Mouse (Mus musculus) embryo, embryonic 11.5 days (tissue): ENCODE data around the gene Adamts15.

Experiments used
- DNase-seq: peaks from one replicate; pipeline ENCODE4 v3.0.0-alpha.2; 2012; ENCODE audit warnings: low read depth, low spot score

The Adamts15 gene

DNA sequence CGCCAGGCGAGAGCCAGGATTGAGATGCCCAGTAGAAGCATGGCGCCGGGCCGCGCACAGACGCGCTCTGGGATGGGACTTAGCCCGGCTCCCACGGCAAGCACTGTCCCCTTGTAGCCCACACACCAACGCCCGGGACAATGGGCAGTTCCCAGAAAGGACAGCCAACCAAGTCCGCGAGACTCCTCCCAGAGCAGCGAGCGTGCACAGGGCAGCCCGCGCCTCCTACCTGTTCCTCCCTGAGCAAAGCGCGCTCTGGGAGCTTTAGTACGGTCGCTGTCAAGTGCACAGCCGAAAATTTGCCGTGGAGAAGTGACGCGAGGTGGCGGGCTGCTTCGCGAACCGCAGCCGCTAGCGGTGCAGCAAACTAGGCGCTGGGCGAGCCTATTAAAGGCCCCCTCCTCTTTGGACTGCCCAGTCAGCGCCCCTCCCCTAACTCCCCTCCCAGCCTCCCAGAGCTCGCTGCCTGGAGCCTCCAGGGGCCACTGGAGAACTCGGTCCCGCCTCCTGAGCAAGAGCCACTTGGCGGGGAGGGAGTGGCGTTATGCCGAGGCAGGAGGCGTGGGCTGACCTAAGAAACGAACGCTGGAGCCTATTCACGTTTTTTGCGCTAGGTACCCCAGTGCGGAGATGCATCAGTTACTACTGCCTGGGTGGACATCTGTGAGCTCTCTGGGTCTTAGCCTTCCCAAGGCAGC is at the start of gene Adamts15:
Gene Adamts15 (minus strand): TSS at position 256 of the 698 bp plus-strand sequence.
- peak; percentile 54 for DNase-seq

DNA sequence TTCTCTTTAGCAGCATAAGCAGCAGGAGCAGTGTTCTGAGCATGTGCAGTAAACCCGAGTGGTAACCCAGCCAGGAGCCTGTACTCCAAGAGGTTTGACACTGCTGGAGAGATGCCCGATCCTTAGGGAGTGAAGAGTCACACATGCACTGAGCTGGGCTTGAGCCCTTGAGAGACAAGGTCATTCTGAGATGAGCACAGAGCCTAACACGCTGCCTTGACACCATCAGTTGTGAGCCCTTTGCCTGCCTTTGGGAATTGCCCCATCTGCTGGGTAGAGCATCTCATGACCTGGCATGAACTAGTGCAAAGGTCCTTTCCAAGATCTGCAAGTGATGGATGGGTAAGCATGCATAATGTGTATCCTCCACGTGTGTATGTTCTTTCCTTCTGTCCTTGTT is 49.7 kb upstream of the Adamts15 start:
- no peak for DNase-seq

DNA sequence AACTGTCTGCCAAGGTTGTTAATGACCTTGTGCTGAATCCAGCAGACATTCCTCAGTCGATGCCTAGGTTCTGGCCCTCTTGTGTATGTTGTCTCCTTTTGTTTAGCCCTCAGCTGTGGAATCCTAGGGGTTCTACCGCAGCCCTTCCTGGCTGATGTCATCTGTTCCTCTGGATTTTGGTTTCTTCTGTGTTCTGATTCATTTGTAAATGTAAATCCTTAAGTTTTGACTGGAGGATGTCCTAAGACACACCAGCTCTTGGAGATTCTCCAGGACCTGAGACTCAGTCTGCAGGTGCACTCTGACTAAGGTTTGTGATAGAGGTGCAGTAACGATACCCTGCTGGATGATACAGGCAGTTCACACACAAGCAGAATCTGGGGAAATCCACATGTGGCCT is 47.7 kb upstream of the Adamts15 start:
- DNase-seq: no peak

DNA sequence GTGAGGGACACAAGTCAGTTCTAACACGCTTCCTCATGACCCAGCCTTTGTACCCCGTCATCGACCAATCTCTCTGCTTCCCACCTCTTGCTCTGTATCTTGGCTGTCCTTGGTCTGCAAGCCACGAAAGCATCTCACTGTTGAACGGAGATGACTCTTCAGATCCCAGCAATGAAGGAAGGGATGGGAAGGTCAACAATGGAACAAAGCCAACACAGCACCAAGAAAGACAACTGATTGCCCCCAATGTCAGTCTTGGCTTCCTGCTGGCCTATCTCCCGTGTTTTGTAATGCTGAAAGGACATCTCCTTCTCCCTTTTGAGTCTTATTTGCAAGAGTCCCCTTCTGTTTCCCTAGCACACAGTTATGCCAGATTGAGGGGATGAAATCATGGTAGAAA is 45.9 kb upstream of the Adamts15 start:
- no peak for DNase-seq

DNA sequence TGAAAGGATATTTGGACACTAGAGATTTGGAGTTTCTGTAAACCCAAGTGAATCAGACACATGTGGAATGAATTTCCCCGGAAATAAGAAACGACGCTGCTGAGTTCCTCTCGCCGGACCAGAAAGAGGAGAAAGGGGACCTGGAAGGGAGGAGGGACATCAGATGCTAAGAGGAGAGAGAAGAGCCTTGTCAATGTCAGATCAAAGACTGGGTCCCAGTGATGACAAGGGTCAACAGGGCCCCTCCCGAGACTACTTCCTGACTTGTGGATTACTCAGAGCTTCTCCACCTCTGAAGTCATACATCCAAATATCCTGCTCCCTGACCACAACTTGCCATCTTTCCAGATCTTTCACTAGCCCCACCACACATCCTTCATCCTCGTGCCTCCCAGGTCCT is 44.6 kb upstream of the Adamts15 start:
- DNase-seq: no peak

DNA sequence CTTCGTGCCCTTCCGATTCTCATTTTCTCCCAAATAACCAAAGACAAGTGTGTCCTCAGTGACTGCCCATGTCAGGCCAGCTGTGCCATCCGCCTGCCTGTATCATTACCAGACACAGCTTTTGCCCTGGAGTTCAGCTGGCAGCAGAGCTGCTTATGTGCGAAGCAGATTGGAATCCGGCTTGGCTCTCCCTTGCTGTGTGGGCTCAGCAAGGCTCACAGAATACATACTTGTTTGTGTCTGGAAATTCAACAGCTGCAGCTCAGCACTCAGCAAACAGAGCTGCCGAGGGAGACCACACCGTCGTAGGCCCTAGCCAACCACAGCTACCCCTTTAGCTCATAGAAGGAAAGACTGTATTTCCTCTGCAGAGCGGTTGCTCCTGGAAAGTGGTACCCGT is 42.4 kb upstream of the Adamts15 start:
- DNase-seq: no peak

DNA sequence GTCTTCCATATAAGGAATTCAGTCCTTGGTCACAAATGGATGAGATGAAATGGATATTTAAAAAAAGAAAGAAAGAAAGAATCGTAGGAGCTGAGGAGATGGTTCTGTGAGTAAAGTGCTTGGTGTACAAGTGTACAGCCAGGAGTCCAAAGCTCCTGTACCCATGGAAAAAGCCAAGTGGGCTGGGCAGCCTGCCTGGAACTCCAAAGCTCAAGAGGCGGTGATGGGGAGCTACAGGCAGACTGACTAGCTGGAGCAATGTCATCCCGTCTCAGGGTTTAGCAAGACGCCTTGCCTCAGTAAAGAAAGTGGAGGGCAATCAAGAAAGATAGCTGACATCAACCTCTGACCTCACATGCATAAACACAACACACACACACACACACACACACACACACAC is 41.5 kb upstream of the Adamts15 start:
- DNase-seq: no peak

DNA sequence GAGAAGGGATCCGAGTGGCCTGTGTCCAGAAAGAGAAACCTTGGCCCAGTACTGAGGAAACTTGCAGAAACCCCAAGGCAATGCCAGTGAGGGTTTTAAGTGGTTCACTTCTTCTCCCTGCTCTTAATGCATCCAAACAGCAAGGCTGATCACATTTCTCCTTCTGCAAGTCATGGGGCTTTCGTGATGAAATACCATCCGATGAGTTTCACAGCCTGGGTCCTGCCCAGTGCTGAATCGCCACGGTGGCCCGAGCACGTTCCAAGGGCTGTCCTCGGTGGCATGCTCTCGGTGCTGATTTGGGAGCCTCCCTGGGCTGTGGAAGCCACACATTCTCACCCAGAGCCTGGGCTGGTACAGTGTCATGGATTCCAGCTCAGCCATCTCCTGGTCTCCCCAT is 33.0 kb upstream of the Adamts15 start:
- DNase-seq: no peak

DNA sequence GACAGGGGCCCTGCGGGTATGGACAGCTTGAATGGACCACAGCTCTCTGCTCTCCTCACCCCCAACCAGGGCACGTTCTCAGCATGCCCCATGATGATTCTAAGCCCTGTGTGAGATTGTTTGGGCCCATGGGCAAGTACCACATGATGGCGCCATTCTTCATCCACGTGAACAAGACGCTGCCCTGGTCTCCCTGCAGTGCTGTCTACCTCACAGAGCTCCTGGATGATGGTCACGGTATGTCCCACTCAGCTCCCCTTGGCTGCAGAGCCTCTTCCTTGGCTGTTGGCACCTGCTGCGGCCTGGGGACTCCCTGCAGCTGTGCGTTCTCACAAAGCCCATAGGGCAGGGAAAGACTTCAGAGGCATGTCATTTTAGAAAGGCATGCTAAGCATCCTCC is 31.0 kb upstream of the Adamts15 start:
- no peak for DNase-seq

DNA sequence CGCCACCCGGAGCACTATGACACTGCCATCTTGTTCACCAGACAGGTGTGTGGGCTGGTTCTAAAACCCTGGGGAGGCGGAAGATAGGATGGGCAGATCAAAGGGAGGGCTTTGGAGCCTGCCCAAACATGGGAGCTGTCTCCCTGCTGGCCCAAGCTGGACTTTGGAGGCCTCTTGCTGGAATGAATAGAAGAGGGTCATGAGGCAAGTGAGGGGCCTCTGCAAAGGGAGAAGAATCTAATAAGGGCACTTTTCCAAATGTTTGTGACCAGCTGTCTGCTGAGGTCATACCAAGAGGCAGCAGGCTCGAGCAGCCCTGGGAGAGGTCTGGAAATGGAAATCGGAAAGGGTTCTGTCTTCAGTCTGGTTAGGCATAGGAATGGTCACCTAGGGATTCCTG is 29.2 kb upstream of the Adamts15 start:
- no peak for DNase-seq

DNA sequence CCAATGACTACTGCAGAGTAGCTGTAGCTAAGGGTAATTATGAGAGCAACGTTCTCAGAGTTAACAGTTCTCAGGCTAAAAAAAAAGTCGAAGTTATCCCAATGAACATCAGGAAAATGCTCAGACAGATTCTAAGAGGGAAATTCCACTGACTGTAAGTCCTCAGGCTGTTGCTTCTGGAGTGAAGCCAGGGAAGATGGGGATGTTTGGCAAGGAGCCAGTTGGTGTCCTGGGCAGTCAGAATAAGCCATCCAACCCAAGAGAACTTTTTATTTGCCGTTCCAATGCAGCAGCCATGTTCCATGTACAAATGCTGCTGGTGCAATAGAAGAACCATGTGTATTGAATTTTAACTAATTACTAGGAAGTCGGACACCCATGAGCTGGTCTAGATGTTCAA is 28.3 kb upstream of the Adamts15 start:
- no peak for DNase-seq

DNA sequence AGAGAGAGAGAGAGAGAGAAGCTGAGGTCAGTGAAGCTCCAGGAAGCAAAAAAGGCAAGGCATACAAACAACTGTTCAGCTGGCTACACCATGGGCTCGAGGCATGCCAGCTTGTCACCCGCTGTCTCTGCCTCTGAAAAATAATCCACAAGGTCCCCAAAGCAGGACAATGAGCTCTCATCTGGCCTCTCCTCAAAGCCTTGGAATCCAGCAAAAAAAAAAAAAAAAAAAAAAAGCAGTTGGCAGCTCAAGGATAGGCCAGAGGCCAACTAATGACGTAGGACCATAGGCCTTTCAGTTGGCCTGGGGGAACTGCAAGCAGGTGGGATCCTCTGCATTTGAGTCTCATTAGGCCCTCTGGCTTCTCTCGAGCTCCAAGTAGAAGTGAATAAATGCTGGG is 27.7 kb upstream of the Adamts15 start:
- DNase-seq: no peak

DNA sequence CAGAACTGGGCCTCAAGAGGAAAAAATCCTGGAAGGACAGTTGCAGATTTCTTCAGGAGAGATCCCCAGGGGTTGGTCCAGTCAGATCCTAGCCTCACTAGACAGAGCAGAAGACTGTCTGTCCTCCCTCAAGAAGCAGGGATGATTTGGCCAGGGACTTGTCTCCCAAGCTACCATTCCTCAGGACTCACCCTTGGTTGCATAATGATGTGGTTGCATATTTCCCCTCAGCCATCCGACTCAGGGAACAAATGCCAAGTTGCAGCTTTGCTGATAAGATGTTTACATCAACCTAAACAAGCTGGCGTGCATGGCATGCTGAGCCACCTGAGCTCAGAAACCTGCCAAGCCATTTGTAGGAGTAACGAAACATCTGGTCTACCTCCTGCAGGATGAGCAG is 27.2 kb upstream of the Adamts15 start:
- DNase-seq: no peak

DNA sequence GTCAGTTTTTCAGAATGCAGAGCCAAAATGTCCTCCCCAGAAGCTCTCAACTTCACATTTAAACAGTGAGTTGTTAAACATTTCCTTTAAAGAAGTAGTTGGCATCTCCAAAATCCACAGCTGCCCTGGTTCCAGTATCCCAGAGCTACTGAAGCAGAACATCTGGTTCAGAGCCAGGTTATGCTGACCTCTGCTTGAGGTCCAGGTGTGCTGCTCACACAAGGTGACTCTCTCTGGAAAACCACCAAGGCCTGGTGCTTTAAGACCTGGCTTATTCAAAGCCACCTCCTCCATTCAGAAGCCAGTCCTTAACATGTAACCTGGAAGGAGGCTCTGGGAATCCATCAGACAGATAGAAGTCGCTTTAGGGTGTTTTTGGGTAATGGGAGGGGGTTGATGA is 23.0 kb upstream of the Adamts15 start:
- no peak for DNase-seq

DNA sequence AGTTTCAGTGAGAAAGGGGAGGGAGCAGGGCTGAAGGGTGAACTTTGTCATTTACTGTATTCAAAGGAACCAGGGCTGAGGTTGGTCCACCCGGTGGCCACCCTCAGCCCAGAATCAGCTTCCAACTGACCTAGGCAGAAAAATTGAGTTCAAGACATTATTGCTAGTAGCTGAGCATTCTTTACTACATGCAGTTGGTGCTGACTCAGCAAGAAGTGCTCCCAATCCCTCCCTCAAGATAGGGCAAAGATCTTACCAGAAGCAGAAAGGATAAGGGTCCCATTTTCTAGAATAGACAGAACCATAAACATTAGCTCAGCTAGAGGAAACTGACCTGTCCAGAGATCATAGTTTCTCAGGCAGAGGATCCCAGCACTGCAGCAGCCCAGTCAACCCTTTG is 22.0 kb upstream of the Adamts15 start:
- no peak for DNase-seq

DNA sequence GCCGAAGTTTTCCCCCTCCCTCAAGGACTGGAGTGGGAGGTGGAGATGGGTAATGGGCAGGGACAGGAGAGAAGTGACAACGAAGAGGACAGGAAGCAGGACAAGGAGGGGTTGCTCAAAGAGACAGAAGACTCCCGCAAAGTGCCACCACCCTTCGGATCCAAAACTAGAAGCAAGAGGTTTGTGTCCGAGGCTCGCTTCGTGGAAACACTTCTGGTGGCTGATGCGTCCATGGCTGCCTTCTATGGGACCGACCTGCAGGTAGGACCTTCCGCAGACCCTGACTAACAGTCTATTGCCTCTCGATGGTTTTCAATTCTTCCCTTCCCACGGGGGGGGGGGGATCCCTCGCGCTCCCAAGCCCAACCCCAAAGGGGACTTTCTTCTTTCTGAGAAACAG is 21.1 kb upstream of the Adamts15 start:
- DNase-seq: no peak

DNA sequence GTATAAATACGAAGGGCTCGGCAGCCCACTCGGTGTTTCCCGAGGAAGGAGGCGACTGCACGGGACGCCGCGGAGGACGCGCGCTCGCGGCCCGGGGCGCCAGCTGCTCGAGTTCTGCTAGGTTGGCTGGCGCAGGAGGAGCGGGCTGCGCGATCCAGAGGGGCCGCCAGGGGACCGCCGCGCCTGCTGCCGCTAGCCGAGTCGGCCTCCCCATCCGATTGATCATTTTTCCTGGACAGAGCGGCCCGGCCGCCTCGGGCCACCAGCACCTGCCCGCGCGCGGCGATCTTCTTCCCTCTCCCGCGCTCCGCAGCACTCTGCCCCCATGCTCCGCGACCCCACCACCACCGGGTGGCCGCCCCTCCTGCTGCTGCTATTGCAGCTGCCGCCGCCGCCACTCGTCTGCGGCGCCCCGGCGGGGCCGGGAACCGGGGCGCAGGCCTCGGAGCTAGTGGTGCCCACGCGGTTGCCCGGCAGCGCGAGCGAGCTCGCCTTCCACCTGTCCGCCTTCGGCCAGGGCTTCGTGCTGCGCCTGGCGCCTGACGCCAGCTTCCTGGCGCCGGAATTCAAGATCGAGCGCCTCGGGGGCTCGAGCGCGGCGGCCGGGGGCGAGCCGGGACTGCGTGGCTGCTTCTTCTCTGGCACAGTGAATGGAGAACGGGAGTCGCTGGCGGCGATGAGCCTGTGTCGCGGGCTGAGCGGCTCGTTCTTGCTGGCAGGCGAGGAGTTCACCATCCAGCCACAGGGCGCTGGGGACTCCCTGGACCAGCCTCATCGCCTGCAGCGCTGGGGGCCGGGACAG is 20.5 kb upstream of the Adamts15 start, which contains the start of gene Adamts8:
Gene Adamts8 (plus strand): TSS at position 51 of the 802 bp plus-strand sequence.
- DNase-seq: no peak

DNA sequence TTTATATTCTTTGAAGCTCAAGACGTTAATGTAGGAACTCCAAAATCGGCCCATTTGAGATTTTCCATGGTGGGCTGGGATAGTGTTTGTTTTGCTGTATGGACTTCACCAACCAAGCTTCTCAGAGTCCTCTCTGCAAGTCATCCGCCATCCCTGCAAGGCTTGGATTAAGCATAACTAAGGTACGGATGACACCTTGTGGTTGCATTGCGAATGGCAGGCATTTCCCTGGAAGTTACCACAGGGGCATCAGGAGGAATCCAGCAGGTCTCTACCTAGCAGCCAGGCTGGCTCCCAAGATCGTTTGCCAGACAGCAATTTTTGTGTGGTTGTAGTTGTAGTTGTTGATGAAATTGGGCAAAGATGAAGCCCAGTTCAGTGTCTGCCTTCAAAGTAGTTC is 18.1 kb upstream of the Adamts15 start:
- DNase-seq: peak; percentile 81

DNA sequence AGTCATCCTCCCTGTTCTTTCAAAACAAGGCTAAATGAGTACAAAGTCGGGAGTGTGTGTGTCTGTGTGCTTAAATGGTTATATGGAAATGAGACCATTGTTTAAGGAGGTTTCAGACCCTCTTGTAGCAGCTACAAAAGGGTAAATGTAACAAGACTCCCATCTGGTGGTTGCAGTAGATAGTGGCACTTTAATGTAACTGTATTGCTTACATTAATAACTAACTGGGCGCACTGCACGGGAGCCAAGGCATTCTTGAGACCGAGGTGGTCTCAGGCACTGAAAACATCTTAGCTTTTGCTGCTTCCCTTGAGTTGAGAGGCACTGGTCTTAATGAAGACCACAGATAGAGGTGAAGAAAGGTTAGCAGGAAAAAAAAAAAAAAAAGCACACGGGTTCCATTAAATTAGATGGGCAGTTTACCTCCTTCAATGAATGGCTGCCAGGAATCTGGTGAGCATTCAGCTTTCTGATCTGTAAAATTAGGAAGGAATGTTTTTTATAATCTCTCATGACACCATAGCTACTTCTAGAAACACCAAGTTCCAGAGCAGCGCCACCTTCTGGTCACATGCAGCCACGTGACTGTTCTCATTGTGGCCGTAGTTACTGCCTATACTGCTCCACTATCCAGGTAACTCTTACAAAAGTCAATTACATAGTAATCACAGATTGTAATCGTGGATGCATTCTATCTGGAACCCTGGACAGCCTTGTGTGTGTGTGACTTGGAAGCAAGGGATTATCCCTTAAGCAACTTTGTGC is 14.6 kb upstream of the Adamts15 start:
- DNase-seq: peak; percentile 57

DNA sequence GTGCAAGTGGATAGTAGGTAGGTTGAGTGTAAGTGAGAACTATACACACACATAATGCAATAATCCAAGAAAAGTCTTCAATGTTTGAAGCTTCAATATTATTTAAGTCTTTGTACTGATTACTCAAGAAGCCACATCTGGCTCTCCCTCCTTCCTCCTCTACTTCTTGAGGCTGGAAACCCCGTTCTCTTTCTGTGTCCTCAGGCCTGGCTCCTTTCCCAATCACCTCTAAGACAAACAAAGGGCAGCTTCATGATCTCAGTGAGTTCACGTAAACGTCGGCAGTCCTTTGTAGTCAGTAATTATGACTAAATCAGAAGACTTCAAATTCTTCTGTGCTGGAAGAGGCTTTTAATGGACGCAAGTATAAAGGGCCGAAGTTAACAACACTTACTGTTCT is 12.6 kb upstream of the Adamts15 start:
- DNase-seq: no peak

DNA sequence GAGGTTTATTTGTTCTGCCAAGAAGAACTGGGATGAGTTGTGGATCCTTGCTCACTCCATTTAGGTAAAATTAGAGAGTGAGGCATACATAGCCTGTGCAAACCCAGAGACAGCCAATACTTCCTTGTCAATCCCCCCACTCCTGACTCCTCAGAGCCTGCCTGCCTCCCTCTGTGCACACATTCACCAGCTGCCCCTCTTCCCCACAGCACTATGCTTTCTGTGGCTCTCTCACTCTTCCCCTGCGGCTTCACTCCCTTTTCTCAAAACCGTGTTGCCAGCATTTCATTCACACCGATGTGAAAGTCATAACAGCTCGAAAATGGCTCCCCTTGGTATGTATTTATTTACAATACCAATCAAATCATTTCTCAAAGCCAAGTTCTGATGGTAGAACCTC is 10.1 kb upstream of the Adamts15 start:
- no peak for DNase-seq

DNA sequence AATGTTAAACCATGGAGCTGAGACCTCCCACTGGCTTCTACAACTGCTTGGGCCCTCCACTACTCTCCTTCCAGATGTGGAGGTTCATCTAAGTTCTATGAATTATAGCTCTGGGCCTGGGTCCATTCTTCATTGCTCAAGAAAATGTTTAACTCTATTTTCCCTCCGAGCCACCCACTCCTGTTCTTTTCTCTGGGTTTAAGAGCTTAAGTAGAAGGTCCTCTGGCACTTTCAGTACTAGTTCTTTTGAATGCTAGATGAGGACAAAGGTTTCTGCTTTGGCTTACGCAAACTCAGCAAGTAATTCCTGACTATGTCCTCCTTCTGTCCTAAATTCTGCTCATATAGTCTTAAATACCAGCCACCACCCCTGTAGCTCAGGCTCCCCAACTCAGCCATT is 6.5 kb upstream of the Adamts15 start:
- no peak for DNase-seq
